In the genomic region with DNA sequence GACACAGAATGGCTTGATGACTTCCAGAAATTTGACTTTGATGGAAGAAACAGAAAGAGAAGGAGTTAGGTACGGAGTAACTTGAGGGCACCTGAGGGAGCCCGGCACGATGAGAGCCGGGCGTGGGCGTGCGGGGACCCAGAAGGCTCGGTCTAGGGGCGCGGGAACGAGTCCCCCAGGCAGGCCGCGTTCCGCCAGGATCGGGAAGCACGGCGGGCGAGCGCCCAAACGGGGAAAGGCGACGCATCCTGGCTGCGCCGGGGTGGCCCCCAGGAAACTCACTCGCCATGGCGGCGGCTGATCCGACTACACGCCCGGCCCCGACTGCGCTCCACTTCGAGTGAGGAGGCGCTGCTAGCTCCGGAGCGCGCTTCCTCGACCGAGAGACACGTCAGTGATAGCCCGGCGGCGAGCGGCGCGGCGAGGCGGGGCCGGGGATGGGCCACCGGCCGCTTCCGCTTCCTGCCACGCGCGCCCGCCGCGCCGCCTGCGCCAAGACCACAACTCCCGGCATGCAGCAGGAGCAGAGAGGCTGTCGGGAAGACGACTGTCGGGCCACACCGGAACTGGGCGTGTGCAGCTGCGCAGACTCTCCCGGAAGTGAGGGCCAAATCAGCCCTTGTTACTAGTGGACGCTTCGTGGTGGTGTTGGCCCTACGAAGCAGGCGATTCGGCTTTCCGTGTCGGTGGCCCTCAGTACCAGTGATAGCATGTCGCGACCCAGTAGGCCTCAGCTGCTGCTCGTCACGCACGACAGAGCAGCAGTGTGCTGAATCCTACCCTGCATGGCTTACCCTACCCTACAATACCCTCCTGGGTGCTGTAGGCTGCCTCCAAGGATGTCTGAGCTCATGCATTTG, we compare ENCODE assay signal across 8 mouse cellular contexts. TPM values are rescaled to one million over a fixed set of nuclear protein-coding genes. Genes with fewer than 3 reads are reported as not detected.
DNase-seq lines count a peak whose midpoint lies in the region; ATAC-seq and TF ChIP-seq lines count a peak whose summit lies in the region.

Gene Sec61a1 (minus strand): TSS at position 502 of the 860 bp plus-strand sequence.

- H3K4me2 ChIP-seq in CH12.LX (ENCODE audit: insufficient read depth, low read depth, poor library complexity, severe bottlenecking), result peak within 1 kb of the TSS; percentile 98
- H3K4me2 ChIP-seq in forebrain, embryonic 11.5 days (ENCODE audit: low read depth, low read length, severe bottlenecking), result peak within 1 kb of the TSS; percentile 84
- H3K4me2 ChIP-seq in heart, embryonic 16.5 days (ENCODE audit: low read depth, low read length), result peak within 1 kb of the TSS; percentile 89
- peak within 1 kb of the TSS; percentile 93 for H3K4me2 ChIP-seq in liver, embryonic 15.5 days
- H3K4me2 ChIP-seq in neural tube, embryonic 12.5 days (replicated peaks), result peak within 1 kb of the TSS; percentile 90

- H3K4me3 ChIP-seq in CH12.LX (replicated peaks in 1 of 3; ENCODE audit: low read depth in 2 of 3, low read length in 2 of 3, poor library complexity in 1 of 3), result peak within 1 kb of the TSS; percentile 87 to 99 (median 98)
- peak within 1 kb of the TSS; percentile 76 for H3K4me3 ChIP-seq in forebrain, embryonic 11.5 days (ENCODE audit: low read depth, low read length)
- peak within 1 kb of the TSS; percentile 93 for H3K4me3 ChIP-seq in heart, embryonic 16.5 days (ENCODE audit: low read length)
- H3K4me3 ChIP-seq in liver, embryonic 15.5 days (replicated peaks), result peak within 1 kb of the TSS; percentile 82
- peak within 1 kb of the TSS; percentile 91 for H3K4me3 ChIP-seq in neural tube, embryonic 12.5 days

- WGBS in forebrain, embryonic 11.5 days, result under 1% methylated on average over 65 of the region's 80 CpGs
- under 1% methylated on average over 80 of the region's 80 CpGs for WGBS in heart, embryonic 16.5 days
- WGBS in liver, embryonic 15.5 days (ENCODE audit: insufficient replicate concordance), result under 1% methylated on average over 80 of the region's 80 CpGs
- under 1% methylated on average over 75 of the region's 80 CpGs for WGBS in neural tube, embryonic 12.5 days

- dilution Hi-C loops in CH12.LX (cut with MboI; ENCODE audit: extremely low pct_ligation_motif_present, extremely low pct_unique_long_range_greater_than_20kb, low sequenced_read_pairs), result no loop called here

- peak within 1 kb of the TSS; percentile 67 for H3K27ac ChIP-seq in CH12.LX (ENCODE audit: insufficient read depth, low read depth)
- H3K27ac ChIP-seq in forebrain, embryonic 11.5 days (ENCODE audit: low read depth, low read length), result peak within 1 kb of the TSS; percentile 70
- H3K27ac ChIP-seq in heart, embryonic 16.5 days (ENCODE audit: low read length), result peak within 1 kb of the TSS; percentile 86
- peak within 1 kb of the TSS; percentile 93 for H3K27ac ChIP-seq in liver, embryonic 15.5 days (replicated peaks)
- H3K27ac ChIP-seq in neural tube, embryonic 12.5 days, result peak within 1 kb of the TSS; percentile 50

- H3K79me2 ChIP-seq in CH12.LX (replicated peaks; ENCODE audit: control insufficient read depth, extremely low read depth, insufficient read depth, poor library complexity, severe bottlenecking), result peaks cover 47% of the 10 kb centered on the region

- TF ChIP-seq EP300 in CH12.LX (IDR thresholded peaks at IDR 0.05; ENCODE audit: low read length), result no peak

- H3K27me3 ChIP-seq in CH12.LX (replicated peaks), result no peaks in the 10 kb centered on the region
- no peaks in the 10 kb centered on the region for H3K27me3 ChIP-seq in forebrain, embryonic 11.5 days (ENCODE audit: control insufficient read depth, insufficient read depth, low read length)
- H3K27me3 ChIP-seq in heart, embryonic 16.5 days (ENCODE audit: control insufficient read depth, insufficient read depth, low read length), result no peaks in the 10 kb centered on the region
- H3K27me3 ChIP-seq in liver, embryonic 15.5 days, result no peaks in the 10 kb centered on the region
- H3K27me3 ChIP-seq in neural tube, embryonic 12.5 days (replicated peaks), result no peaks in the 10 kb centered on the region

- H3K9ac ChIP-seq in CH12.LX (ENCODE audit: insufficient read depth, low read depth), result peak within 1 kb of the TSS; percentile 92
- peak within 1 kb of the TSS; percentile 88 for H3K9ac ChIP-seq in forebrain, embryonic 11.5 days (ENCODE audit: low read length)
- peak within 1 kb of the TSS; percentile 96 for H3K9ac ChIP-seq in heart, embryonic 16.5 days (ENCODE audit: low read length)
- peak within 1 kb of the TSS; percentile 96 for H3K9ac ChIP-seq in liver, embryonic 15.5 days
- peak within 1 kb of the TSS; percentile 90 for H3K9ac ChIP-seq in neural tube, embryonic 12.5 days

- peaks cover 12 to 40% of the 10 kb centered on the region in 2 experiments for H3K4me1 ChIP-seq in CH12.LX (ENCODE audit: control insufficient read depth in 1 of 2, insufficient read depth in 2 of 2)
- peaks cover 12% of the 10 kb centered on the region; the same call in 1 of the 2 replicates for H3K4me1 ChIP-seq in forebrain, embryonic 11.5 days (replicated peaks; ENCODE audit: control insufficient read depth, insufficient read depth, low read length)
- peaks cover 40% of the 10 kb centered on the region for H3K4me1 ChIP-seq in heart, embryonic 16.5 days (ENCODE audit: control insufficient read depth, insufficient read depth, low read length)
- H3K4me1 ChIP-seq in liver, embryonic 15.5 days (replicated peaks), result peaks cover 39% of the 10 kb centered on the region
- H3K4me1 ChIP-seq in neural tube, embryonic 12.5 days, result peaks cover 23% of the 10 kb centered on the region

- in situ Hi-C loops in CH12.LX (cut with MboI; ENCODE audit: low pct_ligation_motif_present, low pct_unique_long_range_greater_than_20kb, low sequenced_read_pairs), result no loop called here

- TF ChIP-seq CTCF in CH12.LX (conservative IDR thresholded peaks at IDR 0.05 in 1 of 2, IDR thresholded peaks at IDR 0.05 in 1 of 2; ENCODE audit: low read depth in 2 of 2, low read length in 2 of 2), result no peak

- peak; percentile 98 for TF ChIP-seq POLR2A in CH12.LX (IDR thresholded peaks at IDR 0.05; ENCODE audit: low read depth, low read length)

- TF ChIP-seq RAD21 in CH12.LX (IDR thresholded peaks at IDR 0.05; ENCODE audit: low read depth, low read length), result no peak

- ATAC-seq in forebrain, embryonic 11.5 days (replicated peaks; ENCODE audit: low FRiP score), result peak; percentile 97
- peak; percentile 96 for ATAC-seq in heart, embryonic 16.5 days (replicated peaks; ENCODE audit: extremely low read depth, insufficient read depth, low FRiP score)
- ATAC-seq in liver, embryonic 15.5 days (ENCODE audit: insufficient read depth), result peak; percentile 95
- ATAC-seq in neural tube, embryonic 12.5 days (ENCODE audit: low FRiP score, low read depth), result peak; percentile 97

- peaks cover 28 to 36% of the 10 kb centered on the region in 2 experiments for H3K36me3 ChIP-seq in CH12.LX (replicated peaks in 1 of 2; ENCODE audit: control insufficient read depth in 1 of 2, insufficient read depth in 1 of 2, low read length in 1 of 2)
- peaks cover 5% of the 10 kb centered on the region; the same call in 1 of the 2 replicates for H3K36me3 ChIP-seq in forebrain, embryonic 11.5 days (ENCODE audit: control insufficient read depth, insufficient read depth, low read length)
- H3K36me3 ChIP-seq in heart, embryonic 16.5 days (ENCODE audit: control insufficient read depth, insufficient read depth), result peaks cover 11% of the 10 kb centered on the region; the same call in 1 of the 2 replicates
- H3K36me3 ChIP-seq in liver, embryonic 15.5 days (replicated peaks), result peaks cover 32% of the 10 kb centered on the region
- peaks cover 26% of the 10 kb centered on the region for H3K36me3 ChIP-seq in neural tube, embryonic 12.5 days

- H3K9me3 ChIP-seq in CH12.LX (replicated peaks; ENCODE audit: low read length), result no peaks in the 10 kb centered on the region
- no peaks in the 10 kb centered on the region for H3K9me3 ChIP-seq in forebrain, embryonic 11.5 days (ENCODE audit: control insufficient read depth, low read length)
- no peaks in the 10 kb centered on the region for H3K9me3 ChIP-seq in heart, embryonic 16.5 days (replicated peaks; ENCODE audit: control insufficient read depth, low read length)
- H3K9me3 ChIP-seq in liver, embryonic 15.5 days (replicated peaks), result no peaks in the 10 kb centered on the region
- H3K9me3 ChIP-seq in neural tube, embryonic 12.5 days, result no peaks in the 10 kb centered on the region

- DNase-seq in CH12.LX (ENCODE audit: extremely low read depth), result peak; percentile 96
- peak; percentile 89 for DNase-seq in c-Kit-positive CD71-positive TER-119-negative erythroid progenitor cells, embryonic 14.5 days (ENCODE audit: low read depth)
- DNase-seq in forebrain, embryonic 11.5 days (ENCODE audit: low spot score), result peak; percentile 96
- DNase-seq in kidney, postnatal 36 days, result peak; percentile 97
- DNase-seq in telencephalon, adult 2 months (ENCODE audit: low read depth, low spot score), result peak; percentile 96

TF ChIP-seq in CH12.LX, 34 proteins besides CTCF, POLR2A, EP300 and RAD21 (continues in another document):
- TF ChIP-seq MYC (IDR thresholded peaks at IDR 0.05; ENCODE audit: low read depth, low read length), result peak; percentile 81
- TF ChIP-seq MAZ (IDR thresholded peaks at IDR 0.05; ENCODE audit: low read depth, low read length), result no peak; the same call in 1 of the 2 replicates
- peak; percentile 81 for TF ChIP-seq MXI1 (IDR thresholded peaks at IDR 0.05; ENCODE audit: low read depth, low read length)
- TF ChIP-seq E2F4 (IDR thresholded peaks at IDR 0.05; ENCODE audit: insufficient replicate concordance, low read depth, low read length), result no peak
- peak; percentile 97 for TF ChIP-seq SIN3A (IDR thresholded peaks at IDR 0.05; ENCODE audit: low read length)
- TF ChIP-seq IRF4 (IDR thresholded peaks at IDR 0.05; ENCODE audit: low read depth, low read length), result peak; percentile 40; the same call in 1 of the 2 replicates
- no peak for TF ChIP-seq JUN (IDR thresholded peaks at IDR 0.05; ENCODE audit: insufficient read depth, low read depth, low read length)
- peak; percentile 89; the same call in 1 of the 2 replicates for TF ChIP-seq GABPA (IDR thresholded peaks at IDR 0.05; ENCODE audit: insufficient replicate concordance, low read depth, low read length)
- TF ChIP-seq MAFK (IDR thresholded peaks at IDR 0.05; ENCODE audit: insufficient replicate concordance, low read length), result no peak
- TF ChIP-seq HCFC1 (IDR thresholded peaks at IDR 0.05; ENCODE audit: low read depth, low read length), result peak; percentile 93
- peak; percentile 39 for TF ChIP-seq CHD2 (IDR thresholded peaks at IDR 0.05; ENCODE audit: low read length)
- no peak; the same call in 1 of the 2 replicates for TF ChIP-seq BHLHE40 (IDR thresholded peaks at IDR 0.05; ENCODE audit: low read depth, low read length)

RNA-seq across cellular contexts. Expression of gene Sec61a1, which starts in this region (rescaled TPM):
- 276 and 336 TPM in 2 replicates for total RNA-seq in CH12.LX (2012; rRNA removed)
- total RNA-seq in CH12.LX (2014; rRNA removed), result 232 and 237 TPM in 2 replicates
- polyA plus RNA-seq in CH12.LX (2012; ENCODE audit: insufficient read length, low read depth), result 130 and 139 TPM in 2 replicates
- 199 and 202 TPM in 2 replicates for polyA plus RNA-seq in forebrain, embryonic 11.5 days (2014; fragmentation: Nextera tagmentation; extraction: Ambion mirVana)
- 151 and 171 TPM in 2 replicates for polyA plus RNA-seq in heart, embryonic 16.5 days (2015; fragmentation: Nextera tagmentation; extraction: Ambion mirVana)
- polyA plus RNA-seq in liver, embryonic 15.5 days (2015; fragmentation: Nextera tagmentation; extraction: Ambion mirVana), result 123 and 141 TPM in 2 replicates
- 192 and 193 TPM in 2 replicates for polyA plus RNA-seq in neural tube, embryonic 12.5 days (2016; fragmentation: Nextera tagmentation; extraction: Ambion mirVana)

Comparison
In these comparisons a context has a peak if more than half of its experiments do, and no peak if none do; other contexts are left out.
1. Peak in every context shown above with its lines: DNase-seq, ATAC-seq, H3K4me3 ChIP-seq and H3K27ac ChIP-seq.